Mouse (Mus musculus) natural killer cell, adult 2 months (primary cell): ENCODE measurements around the gene Gm45785.

ENCODE experiments used
- DNase-seq, 2 experiments: peaks; one replicate each; pipeline ENCODE4 v3.0.0; 2022; ENCODE audit warnings: low spot score in 2 of 2

The Gm45785 gene

GRCm38 (mm10) chr7:140831447-140831846 is 24.7 kb downstream of the Gm45785 start:
- no peak for DNase-seq

- DNase-seq: no peak
These were observed 27.8 kb downstream of the Gm45785 start for GRCm38 (mm10) chr7:140828171-140828881.

- DNase-seq: no peak
These were observed 33.4 kb downstream of the Gm45785 start for GRCm38 (mm10) chr7:140822731-140823130.

- DNase-seq: no peak
These were observed 34.3 kb downstream of the Gm45785 start, which contains the start of gene Zfp941 for GRCm38 (mm10) chr7:140821653-140822329. Gene Zfp941 (minus strand): TSS chr7:140822178.

GRCm38 (mm10) chr7:140821305-140821652 is 34.9 kb downstream of the Gm45785 start:
- DNase-seq: no peak

GRCm38 (mm10) chr7:140820173-140820572 is 36.0 kb downstream of the Gm45785 start:
- no peak for DNase-seq

- no peak for DNase-seq
These were observed 43.3 kb downstream of the Gm45785 start for GRCm38 (mm10) chr7:140812850-140813249.

- no peak for DNase-seq
These were observed 44.4 kb downstream of the Gm45785 start for GRCm38 (mm10) chr7:140811714-140812113.

- no peak for DNase-seq
These were observed 45.6 kb downstream of the Gm45785 start for GRCm38 (mm10) chr7:140810496-140810895.

GRCm38 (mm10) chr7:140805704-140806103 is 50.4 kb downstream of the Gm45785 start:
- DNase-seq: peak in 1 of 2 experiments; percentile 14

GRCm38 (mm10) chr7:140802629-140803028 is 53.5 kb downstream of the Gm45785 start:
- no peak for DNase-seq

GRCm38 (mm10) chr7:140798212-140798611 is 57.9 kb downstream of the Gm45785 start:
- no peak for DNase-seq

- no peak for DNase-seq
These were observed 58.5 kb downstream of the Gm45785 start for GRCm38 (mm10) chr7:140797619-140798018.

- no peak for DNase-seq
These were observed 62.6 kb downstream of the Gm45785 start for GRCm38 (mm10) chr7:140793541-140793940.

- DNase-seq: no peak
These were observed 68.1 kb downstream of the Gm45785 start for GRCm38 (mm10) chr7:140788053-140788435.

- DNase-seq: no peak
These were observed 68.6 kb downstream of the Gm45785 start, which contains the start of gene Syce1 for GRCm38 (mm10) chr7:140787406-140788052. Gene Syce1 (minus strand): TSS chr7:140787852.

- no peak for DNase-seq
These were observed 75.6 kb downstream of the Gm45785 start for GRCm38 (mm10) chr7:140780548-140780947.
